Mouse (Mus musculus) C2C12 (cell line): ENCODE data around the gene Impdh1.

ENCODE experiments used
- CEBPB ChIP-seq: IDR thresholded peaks from one replicate; pipeline ENCODE4 v1.6.1; 2011; ENCODE audit warnings: low read depth, mild to moderate bottlenecking, control low read depth, moderate library complexity
- CTCF ChIP-seq: IDR thresholded peaks from one replicate; pipeline ENCODE4 v1.5.1; 2011; ENCODE audit not compliant: control insufficient read depth, insufficient read depth, insufficient read length
- FOSL1 ChIP-seq: IDR thresholded peaks from one replicate; pipeline ENCODE4 v1.8.0; 2011; ENCODE audit warnings: mild to moderate bottlenecking, low read length; ENCODE audit not compliant: poor library complexity, insufficient read depth, severe bottlenecking
- MAX ChIP-seq: IDR thresholded peaks from one replicate; pipeline ENCODE4 v1.6.1; 2011; ENCODE audit warnings: mild to moderate bottlenecking, control low read depth
- MYOD1 ChIP-seq: IDR thresholded peaks from one replicate; pipeline ENCODE4 v1.6.1; 2011; ENCODE audit warnings: low read depth; ENCODE audit not compliant: control insufficient read depth, insufficient read length
- MYOG ChIP-seq: IDR thresholded peaks from one replicate; pipeline ENCODE4 v1.6.1; 2011; ENCODE audit not compliant: control insufficient read depth, insufficient read length; ENCODE audit errors: extremely low read depth
- USF1 ChIP-seq: IDR thresholded peaks from one replicate; pipeline ENCODE4 v1.6.1; 2011; ENCODE audit warnings: low read depth, mild to moderate bottlenecking, control low read depth, moderate library complexity

DNA sequence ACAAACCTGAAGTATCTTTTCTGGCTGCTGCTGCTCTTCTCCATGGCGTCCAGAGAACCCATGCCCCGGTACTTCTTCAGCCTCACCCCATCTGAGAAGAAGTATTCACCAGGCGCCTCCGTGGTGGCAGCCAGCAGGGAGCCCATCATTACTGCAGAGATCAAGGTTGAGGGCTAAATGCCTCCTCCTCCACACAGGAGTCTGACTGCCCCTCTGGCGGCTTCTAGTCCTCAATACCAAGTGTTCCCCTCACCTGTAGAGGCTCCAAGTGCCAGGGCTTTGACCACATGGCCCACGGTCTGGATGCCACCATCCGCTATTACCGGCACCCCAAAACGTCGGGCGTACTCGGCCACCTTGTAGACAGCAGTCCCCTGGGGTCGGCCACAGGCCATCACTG, 13.1 kb downstream of the Impdh1 start:
- no peak for TF ChIP-seq CTCF
- TF ChIP-seq MYOD1, result no peak
- no peak for TF ChIP-seq MAX
- no peak for TF ChIP-seq CEBPB
- no peak for TF ChIP-seq MYOG
- TF ChIP-seq USF1, result no peak
- no peak for TF ChIP-seq FOSL1
